Mouse (Mus musculus) liver, embryonic 11.5 days (tissue): ENCODE results near the gene Galns. TPM values are rescaled to one million over a fixed set of nuclear protein-coding genes. Genes with fewer than 3 reads are reported as not detected.

Source experiments
- ATAC-seq: fragments of 200-750 bp; cut with Nextera tagmentation; replicated peaks from 2 replicates; pipeline ENCODE4 v1.8.0; 2017; ENCODE audit warnings: moderate number of reproducible peaks, mild to moderate bottlenecking, moderate TSS enrichment, moderate library complexity; ENCODE audit not compliant: low FRiP score
- DNase-seq: peaks from one replicate; pipeline ENCODE4 v3.0.0-alpha.2; 2017; ENCODE audit warnings: low spot score
- H3K27ac ChIP-seq: fragments of 300-500 bp; sonication (generic); 2 replicates; pipeline ENCODE4 v1.5.1; 2014; ENCODE audit warnings: mild to moderate bottlenecking, low read depth, low read length, control low read depth
- H3K27me3 ChIP-seq: fragments of 300-500 bp; sonication (generic); replicated peaks from 2 replicates; pipeline ENCODE4 v1.6.1; 2014; ENCODE audit warnings: low read length, mixed read lengths; ENCODE audit not compliant: control insufficient read depth, insufficient read depth
- H3K36me3 ChIP-seq: fragments of 300-500 bp; sonication (generic); 2 replicates; pipeline ENCODE4 v1.6.1; 2014; ENCODE audit warnings: mild to moderate bottlenecking, low read length, moderate library complexity, mixed read lengths; ENCODE audit not compliant: control insufficient read depth, insufficient read depth
- H3K4me1 ChIP-seq: fragments of 300-500 bp; sonication (generic); replicated peaks from 2 replicates; pipeline ENCODE4 v1.6.1; 2014; ENCODE audit warnings: low read length, mixed read lengths; ENCODE audit not compliant: control insufficient read depth, insufficient read depth
- H3K4me2 ChIP-seq: fragments of 300-500 bp; sonication (generic); 2 replicates; pipeline ENCODE4 v1.6.1; 2014; ENCODE audit warnings: mild to moderate bottlenecking, control low read depth, moderate library complexity
- H3K4me3 ChIP-seq: fragments of 300-500 bp; sonication (generic); 2 replicates; pipeline ENCODE4 v1.5.1; 2014; ENCODE audit warnings: low read depth, low read length, control low read depth
- H3K9ac ChIP-seq: fragments of 300-500 bp; sonication (generic); 2 replicates; pipeline ENCODE4 v1.6.1; 2014; ENCODE audit warnings: low read depth, low read length, control low read depth
- H3K9me3 ChIP-seq: fragments of 300-500 bp; sonication (generic); 2 replicates; pipeline ENCODE4 v1.6.1; 2016; ENCODE audit warnings: low read length, inconsistent platforms, mixed read lengths; ENCODE audit not compliant: control insufficient read depth
- WGBS: fragments of 180-500 bp; shearing (Covaris S2); extraction: QIAGEN DNeasy Blood & Tissue Kit; methylation state at CpG from one replicate; pipeline ENCODE4 v1.1.7; 2014; 5-methylcytosine and 5-hydroxymethylcytosine counted together
- polyA plus RNA-seq: library from polyadenylated mRNA; unstranded; fragments of >200 nt; fragmentation: Nextera tagmentation; extraction: Ambion mirVana; gene quantifications from 2 replicates; pipeline ENCODE4 v1.2.1, GENCODE M21; 2014

The Galns gene
- polyA plus RNA-seq, 1 experiment from 2014 or later, result 6.6 TPM

GRCm38 (mm10) chr8:122648192-122648970 lies 37.1 kb upstream of the Galns start:
- Histone ChIP-seq H3K9me3 (no peaks in the 10 kb centered on the region), H3K4me1 (no peaks in the 10 kb centered on the region), H3K4me3 (no peak overlapping the region), H3K36me3 (peaks cover 14% of the 10 kb centered on the region), H3K27ac (no peak overlapping the region), H3K27me3 (no peaks in the 10 kb centered on the region), H3K9ac (no peak overlapping the region), H3K4me2 (no peak overlapping the region)
- DNase-seq (no peak), ATAC-seq (no peak)
- WGBS, result 76% methylated on average over 15 of the region's 15 CpGs

GRCm38 (mm10) chr8:122646337-122646736 lies 35.1 kb upstream of the Galns start:
- Histone ChIP-seq H3K27me3 (no peaks in the 10 kb centered on the region), H3K4me2 (no peak overlapping the region), H3K27ac (no peak overlapping the region), H3K4me1 (0 out of 2 replicates have a peak, but pooled peaks cover 4% of the 10 kb centered on the region), H3K36me3 (peaks cover 19% of the 10 kb centered on the region), H3K9me3 (no peaks in the 10 kb centered on the region), H3K9ac (no peak overlapping the region), H3K4me3 (no peak overlapping the region)
- WGBS, result 89% methylated on average over 16 of the region's 16 CpGs
- ATAC-seq (no peak), DNase-seq (no peak)

GRCm38 (mm10) chr8:122644175-122644954 lies 33.1 kb upstream of the Galns start:
- no peak overlapping the region for H3K27ac ChIP-seq
- no peak overlapping the region for H3K4me2 ChIP-seq

GRCm38 (mm10) chr8:122642071-122642470 lies 30.8 kb upstream of the Galns start:
- no peak for DNase-seq
- no peak overlapping the region for H3K9ac ChIP-seq
- WGBS, result 73% methylated on average over 9 of the region's 9 CpGs
- H3K4me3 ChIP-seq, result no peak overlapping the region
- peaks cover 12% of the 10 kb centered on the region; the same call in 1 of the 2 replicates for H3K4me1 ChIP-seq
- H3K4me2 ChIP-seq, result no peak overlapping the region
- H3K9me3 ChIP-seq, result no peaks in the 10 kb centered on the region
- H3K27ac ChIP-seq, result no peak overlapping the region
- peaks cover 14% of the 10 kb centered on the region for H3K36me3 ChIP-seq
- no peaks in the 10 kb centered on the region for H3K27me3 ChIP-seq
- no peak for ATAC-seq

More at GRCm38 (mm10) chr8:122644175-122644954, 33.1 kb upstream of the Galns start:
- H3K9me3 ChIP-seq, result no peaks in the 10 kb centered on the region
- WGBS, result 70% methylated on average over 6 of the region's 6 CpGs
- H3K9ac ChIP-seq, result no peak overlapping the region
- peaks cover 4% of the 10 kb centered on the region; the same call in 1 of the 2 replicates for H3K4me1 ChIP-seq
- DNase-seq (no peak), ATAC-seq (no peak)
- no peak overlapping the region for H3K4me3 ChIP-seq
- no peaks in the 10 kb centered on the region for H3K27me3 ChIP-seq
- peaks cover 19% of the 10 kb centered on the region for H3K36me3 ChIP-seq

GRCm38 (mm10) chr8:122641406-122641805 lies 30.1 kb upstream of the Galns start:
- Histone ChIP-seq H3K9ac (no peak overlapping the region), H3K27ac (no peak overlapping the region), H3K4me2 (no peak overlapping the region), H3K4me3 (no peak overlapping the region), H3K4me1 (peaks cover 18% of the 10 kb centered on the region), H3K9me3 (no peaks in the 10 kb centered on the region), H3K36me3 (peaks cover 11% of the 10 kb centered on the region), H3K27me3 (no peaks in the 10 kb centered on the region)
- DNase-seq (no peak), ATAC-seq (no peak)
- 87% methylated on average over 15 of the region's 15 CpGs for WGBS

GRCm38 (mm10) chr8:122640825-122641224 lies 29.6 kb upstream of the Galns start:
- Histone ChIP-seq H3K4me2 (no peak overlapping the region), H3K9ac (no peak overlapping the region), H3K4me3 (no peak overlapping the region), H3K27me3 (no peaks in the 10 kb centered on the region), H3K36me3 (peaks cover 11% of the 10 kb centered on the region), H3K9me3 (no peaks in the 10 kb centered on the region), H3K4me1 (peaks cover 21% of the 10 kb centered on the region), H3K27ac (no peak overlapping the region)
- ATAC-seq, result no peak
- DNase-seq, result no peak
- WGBS, result 83% methylated on average over 4 of the region's 4 CpGs

- DNase-seq (no peak), ATAC-seq (no peak)
- H3K27me3 ChIP-seq, result no peaks in the 10 kb centered on the region
- 53% methylated on average over 16 of the region's 16 CpGs for WGBS
- H3K4me1 ChIP-seq, result peaks cover 27% of the 10 kb centered on the region
- H3K9ac ChIP-seq, result no peak overlapping the region
- H3K4me3 ChIP-seq, result no peak overlapping the region
- no peak overlapping the region for H3K4me2 ChIP-seq
- H3K36me3 ChIP-seq, result peaks cover 15% of the 10 kb centered on the region
- no peaks in the 10 kb centered on the region for H3K9me3 ChIP-seq
- no peak overlapping the region for H3K27ac ChIP-seq
Observed at GRCm38 (mm10) chr8:122639521-122640248, 28.4 kb upstream of the Galns start.

- Histone ChIP-seq H3K36me3 (peaks cover 19% of the 10 kb centered on the region), H3K9me3 (no peaks in the 10 kb centered on the region), H3K4me3 (no peak overlapping the region), H3K4me1 (peaks cover 27% of the 10 kb centered on the region), H3K4me2 (no peak overlapping the region), H3K9ac (no peak overlapping the region), H3K27ac (no peak overlapping the region), H3K27me3 (no peaks in the 10 kb centered on the region)
- ATAC-seq (no peak), DNase-seq (no peak)
- WGBS, result 84% methylated on average over 16 of the region's 16 CpGs
Observed at GRCm38 (mm10) chr8:122638601-122639000, 27.3 kb upstream of the Galns start.
